Mouse (Mus musculus) liver, postnatal 0 days (tissue): ENCODE results near the gene Dbndd2. TPM values are rescaled to one million over a fixed set of nuclear protein-coding genes. Genes with fewer than 3 reads are reported as not detected.

Experiments used
- ATAC-seq: fragments of 200-750 bp; cut with Nextera tagmentation; 2 replicates; pipeline ENCODE4 v1.8.0; 2017; ENCODE audit warnings: mild to moderate bottlenecking, moderate library complexity
- DNase-seq: peaks from one replicate; pipeline ENCODE4 v3.0.0-alpha.2; 2016
- H3K27ac ChIP-seq: fragments of 300-500 bp; sonication (generic); 2 replicates; pipeline ENCODE4 v1.5.1; 2014; ENCODE audit warnings: antibody characterized with exemption, moderate library complexity, mild to moderate bottlenecking, low read depth
- H3K27me3 ChIP-seq: fragments of 300-500 bp; sonication (generic); 2 replicates; pipeline ENCODE4 v1.6.1; 2014; ENCODE audit warnings: low read length, control low read depth, mixed read lengths; ENCODE audit not compliant: insufficient read depth
- H3K36me3 ChIP-seq: fragments of 300-500 bp; sonication (generic); replicated peaks from 2 replicates; pipeline ENCODE4 v1.6.1; 2014; ENCODE audit warnings: mild to moderate bottlenecking, control low read depth, low read length, moderate library complexity, mixed read lengths; ENCODE audit not compliant: insufficient read depth
- H3K4me1 ChIP-seq: fragments of 300-500 bp; sonication (generic); 2 replicates; pipeline ENCODE4 v1.6.1; 2014; ENCODE audit warnings: antibody characterized with exemption, mild to moderate bottlenecking, control low read depth; ENCODE audit not compliant: insufficient read depth
- H3K4me2 ChIP-seq: fragments of 300-500 bp; sonication (generic); 2 replicates; pipeline ENCODE4 v1.6.1; 2014; ENCODE audit warnings: low read depth, mild to moderate bottlenecking, low read length, moderate library complexity, mixed read lengths
- H3K4me3 ChIP-seq: fragments of 300-500 bp; sonication (generic); 2 replicates; pipeline ENCODE4 v1.5.1; 2014; ENCODE audit warnings: low read depth, low read length
- H3K9ac ChIP-seq: fragments of 300-500 bp; sonication (generic); replicated peaks from 2 replicates; pipeline ENCODE4 v1.6.1; 2014; ENCODE audit warnings: mild to moderate bottlenecking, moderate library complexity
- H3K9me3 ChIP-seq: fragments of 300-500 bp; sonication (generic); 2 replicates; pipeline ENCODE4 v1.6.1; 2016; ENCODE audit warnings: mild to moderate bottlenecking, control low read depth, low read length, mixed read lengths
- CTCF ChIP-seq: sonication (generic); IDR thresholded peaks from 2 replicates; pipeline ENCODE4 v1.5.1; 2016; ENCODE audit warnings: antibody characterized with exemption, low read depth
- EP300 ChIP-seq: IDR thresholded peaks from 2 replicates; pipeline ENCODE4 v1.6.1; 2016; ENCODE audit warnings: antibody characterized with exemption, low read depth, mild to moderate bottlenecking
- WGBS: fragments of 180-500 bp; shearing (Covaris S2); extraction: QIAGEN DNeasy Blood & Tissue Kit; methylation state at CpG from one replicate; pipeline ENCODE4 v1.1.7; 2014; ENCODE audit not compliant: insufficient replicate concordance; 5-methylcytosine and 5-hydroxymethylcytosine counted together
- polyA plus RNA-seq: library from polyadenylated mRNA; unstranded; fragments of >200 nt; fragmentation: Nextera tagmentation; extraction: Ambion mirVana; gene quantifications from 2 replicates; pipeline ENCODE4 v1.2.1, GENCODE M21; 2015

Dbndd2 gene
- polyA plus RNA-seq, 1 experiment from 2014 or later, result 2.7 TPM

DNA sequence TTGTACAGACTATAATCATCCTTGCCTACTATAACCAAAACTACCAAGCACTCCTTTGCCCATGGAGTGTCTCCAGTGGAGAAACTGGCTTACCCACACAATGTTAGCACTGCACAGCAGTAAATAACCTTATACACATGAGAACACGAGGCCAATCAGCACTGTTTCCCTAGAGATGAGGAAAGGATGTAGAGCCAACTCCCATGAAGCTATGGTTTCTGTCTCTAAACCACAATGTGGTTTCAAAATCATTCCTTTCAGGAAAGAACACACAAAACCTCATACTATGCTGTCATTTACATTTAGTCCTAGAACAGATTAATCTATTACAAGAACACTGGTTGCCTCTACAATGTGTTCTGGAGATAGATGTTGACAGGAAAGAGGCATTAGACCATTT lies 10.4 kb downstream of the Dbndd2 start:
- WGBS, result 32% methylated on average over 1 of the region's 1 CpGs
- ATAC-seq, result no peak
- Histone ChIP-seq H3K36me3 (peaks cover 12% of the 10 kb centered on the region), H3K27me3 (no peaks in the 10 kb centered on the region), H3K4me3 (no peak overlapping the region), H3K4me1 (peaks cover 16% of the 10 kb centered on the region), H3K9ac (no peak overlapping the region; the same call in 1 of the 2 replicates), H3K27ac (0 out of 2 replicates have a peak overlapping the region, but pooled peaks have one; percentile 11), H3K4me2 (peak overlapping the region; percentile 87; the same call in 1 of the 2 replicates), H3K9me3 (no peaks in the 10 kb centered on the region)
- DNase-seq, result no peak
- TF ChIP-seq CTCF, result no peak
- no peak for TF ChIP-seq EP300

DNA sequence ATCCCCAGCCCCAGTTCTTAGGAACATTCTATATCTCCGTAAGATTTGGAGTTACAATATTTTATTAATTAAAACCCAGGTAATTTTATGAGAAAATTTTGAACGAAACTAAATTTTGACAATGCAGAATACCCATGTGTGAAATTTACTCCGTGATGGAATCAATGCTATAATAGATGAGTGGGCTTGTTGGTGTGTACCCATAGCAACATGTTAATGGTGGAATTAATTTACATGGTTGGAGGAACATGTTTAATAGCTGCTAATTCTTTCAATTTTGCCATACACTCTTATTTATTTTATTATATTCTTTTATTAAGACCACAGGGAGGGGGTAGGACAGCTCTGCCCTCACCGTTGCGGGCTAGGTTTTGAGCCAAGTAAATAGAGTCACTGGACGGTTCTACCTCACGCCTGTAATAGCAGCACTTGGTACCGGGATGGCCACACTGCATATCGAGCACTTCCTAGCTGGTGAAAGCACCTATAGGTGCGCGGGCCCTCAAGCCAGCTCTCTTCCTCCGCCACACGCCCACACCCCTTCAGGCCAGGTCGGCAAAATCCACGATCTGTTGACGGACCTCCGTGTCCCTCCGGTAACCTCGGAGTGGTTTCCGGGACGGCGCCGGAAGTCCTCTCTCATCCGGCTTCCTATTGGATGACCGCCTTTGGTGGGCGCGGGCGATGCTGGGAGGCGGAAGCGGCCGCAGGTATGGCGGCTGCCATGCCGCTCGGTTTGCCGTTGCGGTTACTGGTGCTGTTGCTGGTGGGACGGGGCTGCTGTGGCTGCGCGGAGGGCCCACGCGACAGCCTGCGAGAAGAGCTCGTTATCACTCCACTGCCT lies 11.2 kb downstream of the Dbndd2 start, which contains the start of gene Pigt:
Pigt (plus strand) TSS at position 674 of the 844 bp plus-strand sequence.
- 4% methylated on average over 43 of the region's 43 CpGs for WGBS
- peak within 1 kb of the TSS; percentile 70 for H3K4me3 ChIP-seq
- H3K36me3 ChIP-seq, result peaks cover 18% of the 10 kb centered on the region
- H3K27me3 ChIP-seq, result no peaks in the 10 kb centered on the region
- peak within 1 kb of the TSS; percentile 87 for H3K4me2 ChIP-seq
- DNase-seq (peak; percentile 89), ATAC-seq (peak; percentile 97)
- peaks cover 16% of the 10 kb centered on the region for H3K4me1 ChIP-seq
- no peak; the same call in 1 of the 2 replicates for TF ChIP-seq EP300
- no peak for TF ChIP-seq CTCF
- H3K9me3 ChIP-seq, result no peaks in the 10 kb centered on the region
- peak within 1 kb of the TSS; percentile 65 for H3K27ac ChIP-seq
- peak within 1 kb of the TSS; percentile 61 for H3K9ac ChIP-seq

DNA sequence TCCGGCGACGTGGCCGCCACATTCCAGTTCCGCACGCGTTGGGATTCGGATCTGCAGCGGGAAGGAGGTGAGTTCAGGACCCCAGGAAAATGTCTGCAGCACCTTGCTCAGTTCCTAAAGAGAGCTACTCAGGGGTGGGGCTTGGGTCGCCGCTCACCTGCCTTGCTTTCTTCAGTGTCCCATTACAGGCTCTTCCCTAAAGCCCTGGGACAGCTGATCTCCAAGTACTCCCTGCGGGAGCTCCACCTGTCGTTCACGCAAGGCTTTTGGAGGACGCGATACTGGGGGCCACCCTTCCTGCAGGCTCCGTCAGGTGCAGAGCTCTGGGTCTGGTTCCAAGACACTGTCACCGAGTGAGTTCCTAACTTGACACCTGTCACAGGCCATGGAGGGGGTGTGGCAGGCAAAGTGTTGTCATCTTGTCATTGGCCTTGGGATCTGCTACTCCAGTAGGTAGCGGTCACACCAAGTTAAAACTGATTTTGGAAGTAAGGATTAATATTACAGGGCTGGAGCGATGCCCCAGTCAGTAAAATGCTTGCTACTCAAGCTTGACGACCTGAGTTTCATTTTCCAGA lies 11.9 kb downstream of the Dbndd2 start:
- 6% methylated on average over 21 of the region's 21 CpGs for WGBS
- Histone ChIP-seq H3K4me3 (peak overlapping the region; percentile 70), H3K36me3 (peaks cover 25% of the 10 kb centered on the region), H3K4me2 (peak overlapping the region; percentile 87), H3K27me3 (no peaks in the 10 kb centered on the region), H3K27ac (no peak overlapping the region), H3K9me3 (no peaks in the 10 kb centered on the region), H3K4me1 (peaks cover 16% of the 10 kb centered on the region), H3K9ac (peak overlapping the region; percentile 61)
- peak; percentile 32 for DNase-seq
- ATAC-seq, result peak; percentile 28
- TF ChIP-seq CTCF, result no peak
- TF ChIP-seq EP300, result no peak

DNA sequence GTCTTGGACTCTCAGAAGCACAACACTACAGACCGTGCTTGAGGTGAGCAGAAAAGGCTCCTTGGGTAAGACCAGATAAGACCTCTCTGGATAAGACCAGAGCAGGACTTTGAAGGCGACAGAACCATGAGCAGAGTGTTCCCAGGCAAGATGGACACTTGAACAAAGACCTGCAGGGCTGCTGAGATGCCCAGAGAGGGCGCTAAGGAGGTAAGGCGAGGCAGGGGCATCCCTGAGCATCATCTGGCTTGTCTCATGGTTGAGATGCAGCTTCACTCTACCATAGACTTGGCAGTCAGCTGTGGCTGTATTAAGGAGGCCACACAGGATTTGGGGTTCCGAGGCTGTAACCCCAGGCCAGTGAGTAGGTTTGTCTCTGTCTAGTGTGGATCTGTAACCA lies 13.4 kb downstream of the Dbndd2 start:
- TF ChIP-seq CTCF (peak; percentile 30), EP300 (no peak)
- WGBS, result 63% methylated on average over 5 of the region's 5 CpGs
- ATAC-seq (no peak), DNase-seq (no peak)
- Histone ChIP-seq H3K4me2 (no peak overlapping the region), H3K27me3 (no peaks in the 10 kb centered on the region), H3K4me3 (no peak overlapping the region), H3K27ac (no peak overlapping the region), H3K4me1 (peaks cover 16% of the 10 kb centered on the region), H3K9me3 (peaks cover 7% of the 10 kb centered on the region), H3K9ac (no peak overlapping the region), H3K36me3 (peaks cover 38% of the 10 kb centered on the region)

DNA sequence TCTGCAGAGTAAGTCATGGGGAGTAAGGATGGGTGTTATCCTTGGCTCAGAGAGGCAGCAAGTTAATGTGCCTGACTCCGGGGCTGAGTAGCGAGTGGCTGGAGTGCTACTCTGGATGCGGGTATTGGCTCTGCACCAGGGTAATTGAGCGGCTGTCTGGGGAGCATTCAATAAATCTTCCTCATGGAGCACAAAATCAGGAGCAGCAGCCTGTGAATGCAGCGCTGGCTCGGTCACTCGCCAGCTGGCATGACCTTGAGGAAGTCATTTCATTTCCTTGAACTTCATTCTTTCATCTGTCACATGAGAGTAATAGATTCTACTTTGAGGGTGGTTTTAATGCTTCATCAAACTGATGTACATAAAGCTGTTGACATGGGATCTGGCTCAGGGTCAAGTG lies 14.6 kb downstream of the Dbndd2 start:
- no peaks in the 10 kb centered on the region for H3K27me3 ChIP-seq
- TF ChIP-seq EP300, result no peak
- TF ChIP-seq CTCF, result no peak
- H3K36me3 ChIP-seq, result peaks cover 48% of the 10 kb centered on the region
- ATAC-seq, result no peak
- H3K4me1 ChIP-seq, result peaks cover 16% of the 10 kb centered on the region
- no peak overlapping the region for H3K4me3 ChIP-seq
- H3K27ac ChIP-seq, result no peak overlapping the region
- peaks cover 10% of the 10 kb centered on the region for H3K9me3 ChIP-seq
- no peak overlapping the region for H3K9ac ChIP-seq
- no peak overlapping the region for H3K4me2 ChIP-seq
- 90% methylated on average over 7 of the region's 7 CpGs for WGBS
- DNase-seq, result no peak

DNA sequence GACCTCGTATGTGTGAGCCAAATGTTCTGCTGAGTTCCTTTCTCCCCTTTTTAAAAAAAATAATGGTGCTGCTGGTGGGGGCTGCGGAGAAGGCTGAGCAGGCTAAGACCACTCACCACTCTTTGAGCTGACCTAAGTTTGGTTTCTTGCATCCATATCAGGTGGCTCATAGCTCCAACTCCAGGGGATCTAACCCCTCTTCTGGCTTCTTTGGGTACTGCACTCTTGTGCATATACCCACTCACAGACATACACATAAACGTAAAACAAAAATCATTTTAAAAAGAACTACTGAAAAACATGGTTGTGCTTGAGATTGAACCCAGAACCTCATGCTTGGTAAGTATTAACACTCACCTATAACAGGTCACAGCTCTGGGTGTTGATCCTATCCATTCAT lies 19.0 kb downstream of the Dbndd2 start:
- WGBS, result 88% methylated on average over 3 of the region's 3 CpGs
- peak; percentile 9; the same call in 1 of the 2 replicates for TF ChIP-seq CTCF
- no peak for TF ChIP-seq EP300

More for the DNA sequence above, 19.0 kb downstream of the Dbndd2 start:
- Histone ChIP-seq H3K4me2 (no peak overlapping the region), H3K4me3 (no peak overlapping the region), H3K9me3 (peaks cover 10% of the 10 kb centered on the region), H3K36me3 (peaks cover 51% of the 10 kb centered on the region), H3K27ac (peak overlapping the region; percentile 66; the same call in 1 of the 2 replicates), H3K4me1 (no peaks in the 10 kb centered on the region), H3K27me3 (no peaks in the 10 kb centered on the region), H3K9ac (no peak overlapping the region)
- DNase-seq (no peak), ATAC-seq (no peak)
